Mouse (Mus musculus) ovary, postnatal 10 days (tissue): ENCODE results near the gene Med24.
"Not testable (repeated sequence)": the region's sequence is repeated elsewhere in the genome, so short reads cannot be mapped to it uniquely, and the experiment has no call there.

Source experiments
- DNase-seq: peaks from one replicate; pipeline ENCODE4 v3.0.0; 2022; ENCODE audit warnings: low spot score

The Med24 gene

GRCm38 (mm10) chr11:98720756-98721155 lies 8.5 kb downstream of the Med24 start:
- DNase-seq, result no peak

GRCm38 (mm10) chr11:98717904-98718303 lies 11.3 kb downstream of the Med24 start:
- DNase-seq, result no peak

- no peak for DNase-seq
These were observed 13.3 kb downstream of the Med24 start for GRCm38 (mm10) chr11:98715946-98716345.

GRCm38 (mm10) chr11:98713703-98714102 lies 15.5 kb downstream of the Med24 start:
- no peak for DNase-seq

- not testable (repeated sequence) for DNase-seq
These were observed 17.2 kb downstream of the Med24 start for GRCm38 (mm10) chr11:98712009-98712408.

GRCm38 (mm10) chr11:98711046-98711434 lies 18.2 kb downstream of the Med24 start:
- no peak for DNase-seq

- peak; percentile 69 for DNase-seq
These were observed 18.7 kb downstream of the Med24 start for GRCm38 (mm10) chr11:98710416-98711045.

GRCm38 (mm10) chr11:98709001-98709741 lies 20.1 kb downstream of the Med24 start:
- no peak for DNase-seq

- DNase-seq, result no peak
These were observed 20.8 kb downstream of the Med24 start for GRCm38 (mm10) chr11:98708282-98708956.

GRCm38 (mm10) chr11:98707401-98708281 lies 21.6 kb downstream of the Med24 start:
- no peak for DNase-seq

GRCm38 (mm10) chr11:98705021-98705420 lies 24.2 kb downstream of the Med24 start:
- DNase-seq, result no peak

- no peak for DNase-seq
These were observed 26.9 kb downstream of the Med24 start for GRCm38 (mm10) chr11:98702323-98702722.

- DNase-seq, result no peak
These were observed 28.0 kb downstream of the Med24 start, which contains the start of gene Csf3 for GRCm38 (mm10) chr11:98701213-98701670. Csf3 (plus strand) TSS chr11:98701263.

- peak; percentile 68 for DNase-seq
These were observed 29.3 kb downstream of the Med24 start for GRCm38 (mm10) chr11:98699911-98700310.

- DNase-seq, result no peak
These were observed 30.2 kb downstream of the Med24 start for GRCm38 (mm10) chr11:98698849-98699640.

GRCm38 (mm10) chr11:98697225-98697624 lies 32.0 kb downstream of the Med24 start:
- no peak for DNase-seq

GRCm38 (mm10) chr11:98696454-98697216 lies 32.6 kb downstream of the Med24 start:
- no peak for DNase-seq

GRCm38 (mm10) chr11:98695408-98695807 lies 33.8 kb downstream of the Med24 start:
- DNase-seq, result no peak

- DNase-seq, result no peak
These were observed 34.9 kb downstream of the Med24 start for GRCm38 (mm10) chr11:98694301-98694700.

GRCm38 (mm10) chr11:98693746-98694145 lies 35.5 kb downstream of the Med24 start:
- DNase-seq, result no peak
